Mouse (Mus musculus): ENCODE measurements at regions not wholly inside any gene's neighbourhood (a gene's known extent, or its start where the extent isn't known, plus 50 kb on each side); places are given as distances from the start of the nearest gene placed in this dataset.
A peak's percentile ranks its signal among the peaks of the same experiment; 100 is the strongest.
"Not testable (repeated sequence)": the region's sequence is repeated elsewhere in the genome, so short reads cannot be mapped to it uniquely, and the experiment has no call there.

GRCm38 (mm10) chr4:71357626-71358025 lies 400.1 kb downstream of the Gm11232 start:
- no peak for DNase-seq (ENCODE audit: low spot score)
- no peaks in the 10 kb centered on the region for H3K36me3 ChIP-seq
- no peaks in the 10 kb centered on the region for H3K27me3 ChIP-seq (ENCODE audit: insufficient read depth, poor library complexity, severe bottlenecking)
- no peak overlapping the region for H3K27ac ChIP-seq
- H3K4me1 ChIP-seq (replicated peaks): no peaks in the 10 kb centered on the region
- WGBS: 74% methylated on average over 1 of the region's 1 CpGs
- H3K4me3 ChIP-seq: no peak overlapping the region
- no peaks in the 10 kb centered on the region for H3K9me3 ChIP-seq

- DNase-seq (ENCODE audit: low spot score): no peak
- no peak overlapping the region for H3K27ac ChIP-seq
- no peaks in the 10 kb centered on the region for H3K36me3 ChIP-seq
- H3K27me3 ChIP-seq (ENCODE audit: insufficient read depth, poor library complexity, severe bottlenecking): no peaks in the 10 kb centered on the region
- no peaks in the 10 kb centered on the region for H3K4me1 ChIP-seq (replicated peaks)
- no peak overlapping the region for H3K4me3 ChIP-seq
- no peaks in the 10 kb centered on the region for H3K9me3 ChIP-seq
- 95% methylated on average over 1 of the region's 1 CpGs for WGBS
Measured at GRCm38 (mm10) chr4:71356714-71357113, 401.1 kb downstream of the Gm11232 start.

GRCm38 (mm10) chr4:71356310-71356709 lies 401.5 kb downstream of the Gm11232 start:
- Histone ChIP-seq H3K27me3 (ENCODE audit: insufficient read depth, poor library complexity, severe bottlenecking) (no peaks in the 10 kb centered on the region), H3K4me1 (replicated peaks) (no peaks in the 10 kb centered on the region), H3K27ac (no peak overlapping the region), H3K9me3 (no peaks in the 10 kb centered on the region), H3K4me3 (no peak overlapping the region), H3K36me3 (no peaks in the 10 kb centered on the region)
- 84% methylated on average over 1 of the region's 1 CpGs for WGBS
- no peak for DNase-seq (ENCODE audit: low spot score)

GRCm38 (mm10) chr4:71351880-71352279 lies 405.9 kb downstream of the Gm11232 start:
- Histone ChIP-seq H3K36me3 (no peaks in the 10 kb centered on the region), H3K9me3 (no peaks in the 10 kb centered on the region), H3K4me1 (replicated peaks) (no peaks in the 10 kb centered on the region), H3K27me3 (ENCODE audit: insufficient read depth, poor library complexity, severe bottlenecking) (no peaks in the 10 kb centered on the region), H3K27ac (no peak overlapping the region), H3K4me3 (no peak overlapping the region)
- DNase-seq (ENCODE audit: low spot score): no peak
- 91% methylated on average over 2 of the region's 2 CpGs for WGBS

- H3K27ac ChIP-seq: no peak overlapping the region
- H3K36me3 ChIP-seq: no peaks in the 10 kb centered on the region
- DNase-seq (ENCODE audit: low spot score): no peak
- no peaks in the 10 kb centered on the region for H3K9me3 ChIP-seq
- 94% methylated on average over 3 of the region's 3 CpGs for WGBS
- no peak overlapping the region for H3K4me3 ChIP-seq
- no peaks in the 10 kb centered on the region for H3K27me3 ChIP-seq (ENCODE audit: insufficient read depth, poor library complexity, severe bottlenecking)
- no peaks in the 10 kb centered on the region for H3K4me1 ChIP-seq (replicated peaks)
Measured at GRCm38 (mm10) chr4:71343068-71343467, 414.7 kb downstream of the Gm11232 start.

GRCm38 (mm10) chr4:71338582-71338981 lies 419.2 kb downstream of the Gm11232 start:
- Histone ChIP-seq H3K4me3 (no peak overlapping the region), H3K4me1 (replicated peaks) (no peaks in the 10 kb centered on the region), H3K27me3 (ENCODE audit: insufficient read depth, poor library complexity, severe bottlenecking) (no peaks in the 10 kb centered on the region), H3K9me3 (no peaks in the 10 kb centered on the region), H3K27ac (no peak overlapping the region), H3K36me3 (no peaks in the 10 kb centered on the region)
- WGBS: 80% methylated on average over 1 of the region's 1 CpGs
- no peak for DNase-seq (ENCODE audit: low spot score)

GRCm38 (mm10) chr4:71332672-71333071 lies 425.1 kb downstream of the Gm11232 start:
- no peak overlapping the region for H3K4me3 ChIP-seq
- 86% methylated on average over 3 of the region's 3 CpGs for WGBS
- H3K27me3 ChIP-seq (ENCODE audit: insufficient read depth, poor library complexity, severe bottlenecking): no peaks in the 10 kb centered on the region
- DNase-seq (ENCODE audit: low spot score): no peak
- no peaks in the 10 kb centered on the region for H3K9me3 ChIP-seq
- no peak overlapping the region for H3K27ac ChIP-seq
- H3K4me1 ChIP-seq (replicated peaks): no peaks in the 10 kb centered on the region
- H3K36me3 ChIP-seq: no peaks in the 10 kb centered on the region

GRCm38 (mm10) chr4:71332018-71332417 lies 425.7 kb downstream of the Gm11232 start:
- no peaks in the 10 kb centered on the region for H3K9me3 ChIP-seq
- no peak overlapping the region for H3K27ac ChIP-seq
- H3K27me3 ChIP-seq (ENCODE audit: insufficient read depth, poor library complexity, severe bottlenecking): no peaks in the 10 kb centered on the region
- H3K36me3 ChIP-seq: no peaks in the 10 kb centered on the region
- H3K4me3 ChIP-seq: no peak overlapping the region
- DNase-seq (ENCODE audit: low spot score): peak; percentile 15
- 83% methylated on average over 4 of the region's 4 CpGs for WGBS
- H3K4me1 ChIP-seq (replicated peaks): no peaks in the 10 kb centered on the region

GRCm38 (mm10) chr4:71316605-71317004 lies 441.2 kb downstream of the Gm11232 start:
- Histone ChIP-seq H3K4me3 (no peak overlapping the region), H3K27me3 (ENCODE audit: insufficient read depth, poor library complexity, severe bottlenecking) (no peaks in the 10 kb centered on the region), H3K4me1 (replicated peaks) (0 out of 2 replicates have a peak, but pooled peaks cover 2% of the 10 kb centered on the region), H3K9me3 (no peaks in the 10 kb centered on the region), H3K27ac (no peak overlapping the region), H3K36me3 (no peaks in the 10 kb centered on the region)
- DNase-seq (ENCODE audit: low spot score): no peak

GRCm38 (mm10) chr4:71307176-71307612 lies 450.6 kb downstream of the Gm11232 start:
- Histone ChIP-seq H3K27ac (no peak overlapping the region), H3K9me3 (no peaks in the 10 kb centered on the region), H3K36me3 (no peaks in the 10 kb centered on the region), H3K4me1 (replicated peaks) (no peaks in the 10 kb centered on the region), H3K27me3 (ENCODE audit: insufficient read depth, poor library complexity, severe bottlenecking) (no peaks in the 10 kb centered on the region), H3K4me3 (no peak overlapping the region)
- peak; percentile 5 for DNase-seq (ENCODE audit: low spot score)
- WGBS: 71% methylated on average over 6 of the region's 6 CpGs

GRCm38 (mm10) chr4:71306690-71307089 lies 451.1 kb downstream of the Gm11232 start:
- Histone ChIP-seq H3K4me3 (no peak overlapping the region), H3K27ac (no peak overlapping the region), H3K4me1 (replicated peaks) (no peaks in the 10 kb centered on the region), H3K27me3 (ENCODE audit: insufficient read depth, poor library complexity, severe bottlenecking) (no peaks in the 10 kb centered on the region), H3K36me3 (no peaks in the 10 kb centered on the region), H3K9me3 (no peaks in the 10 kb centered on the region)
- DNase-seq (ENCODE audit: low spot score): no peak
- WGBS: 88% methylated on average over 6 of the region's 6 CpGs

- 80% methylated on average over 3 of the region's 3 CpGs for WGBS
- H3K27ac ChIP-seq; H3K27me3 ChIP-seq (ENCODE audit: insufficient read depth, poor library complexity, severe bottlenecking); H3K4me1 ChIP-seq (replicated peaks); DNase-seq (ENCODE audit: low spot score); H3K4me3 ChIP-seq; H3K36me3 ChIP-seq: not testable (repeated sequence)
- peaks cover 24% of the 10 kb centered on the region; the same call in 1 of the 2 replicates for H3K9me3 ChIP-seq
Measured at GRCm38 (mm10) chr4:71295716-71296115, 462.0 kb downstream of the Gm11232 start.

GRCm38 (mm10) chr4:71291741-71292149 lies 466.0 kb downstream of the Gm11232 start:
- no peaks in the 10 kb centered on the region for H3K4me1 ChIP-seq (replicated peaks)
- no peak overlapping the region for H3K27ac ChIP-seq
- DNase-seq (ENCODE audit: low spot score): no peak
- H3K9me3 ChIP-seq: peaks cover 35% of the 10 kb centered on the region
- no peak overlapping the region for H3K4me3 ChIP-seq
- H3K27me3 ChIP-seq (ENCODE audit: insufficient read depth, poor library complexity, severe bottlenecking): no peaks in the 10 kb centered on the region
- H3K36me3 ChIP-seq: no peaks in the 10 kb centered on the region
- WGBS: 90% methylated on average over 10 of the region's 10 CpGs

- H3K27me3 ChIP-seq (ENCODE audit: insufficient read depth, poor library complexity, severe bottlenecking); DNase-seq (ENCODE audit: low spot score); H3K4me1 ChIP-seq (replicated peaks); H3K4me3 ChIP-seq; H3K36me3 ChIP-seq; H3K27ac ChIP-seq: not testable (repeated sequence)
- peaks cover 35% of the 10 kb centered on the region for H3K9me3 ChIP-seq
- WGBS: 92% methylated on average over 22 of the region's 22 CpGs
Measured at GRCm38 (mm10) chr4:71291111-71291740, 466.5 kb downstream of the Gm11232 start.
